Mouse (Mus musculus) limb, embryonic 14.5 days (tissue): ENCODE data around the gene Kcnh5. TPM values are rescaled to one million over a fixed set of nuclear protein-coding genes. Genes with fewer than 3 reads are reported as not detected.
A peak's percentile ranks its signal among the peaks of the same experiment; 100 is the strongest.

Experiments
- ATAC-seq: fragments of 200-750 bp; cut with Nextera tagmentation; 2 replicates; pipeline ENCODE4 v1.8.0; 2017; ENCODE audit warnings: low read depth, moderate number of reproducible peaks, moderate TSS enrichment; ENCODE audit not compliant: low FRiP score
- DNase-seq: peaks from one replicate; pipeline ENCODE4 v3.0.0-alpha.2; 2015; ENCODE audit warnings: low spot score
- H3K27ac ChIP-seq: fragments of 300-500 bp; sonication (generic); replicated peaks from 2 replicates; pipeline ENCODE4 v1.5.1; 2014; ENCODE audit warnings: low read depth, mild to moderate bottlenecking, low read length, moderate library complexity, mixed read lengths
- H3K27me3 ChIP-seq: fragments of 300-500 bp; sonication (generic); 2 replicates; pipeline ENCODE4 v1.6.1; 2014; ENCODE audit warnings: low read length, mixed read lengths; ENCODE audit not compliant: control insufficient read depth, insufficient read depth
- H3K36me3 ChIP-seq: fragments of 300-500 bp; sonication (generic); 2 replicates; pipeline ENCODE4 v1.6.1; 2014; ENCODE audit warnings: mild to moderate bottlenecking, low read length, moderate library complexity, mixed read lengths; ENCODE audit not compliant: control insufficient read depth, insufficient read depth
- H3K4me1 ChIP-seq: fragments of 300-500 bp; sonication (generic); 2 replicates; pipeline ENCODE4 v1.6.1; 2014; ENCODE audit warnings: antibody characterized with exemption, low read length, mixed read lengths; ENCODE audit not compliant: control insufficient read depth, insufficient read depth
- H3K4me2 ChIP-seq: fragments of 300-500 bp; sonication (generic); replicated peaks from 2 replicates; pipeline ENCODE4 v1.6.1; 2014; ENCODE audit warnings: low read depth, mild to moderate bottlenecking, low read length, moderate library complexity; ENCODE audit not compliant: severe bottlenecking
- H3K4me3 ChIP-seq: fragments of 300-500 bp; sonication (generic); replicated peaks from 2 replicates; pipeline ENCODE4 v1.5.1; 2014; ENCODE audit warnings: low read length
- H3K9ac ChIP-seq: fragments of 300-500 bp; sonication (generic); 2 replicates; pipeline ENCODE4 v1.6.1; 2014; ENCODE audit warnings: mild to moderate bottlenecking, low read depth, low read length, moderate library complexity; ENCODE audit not compliant: severe bottlenecking
- H3K9me3 ChIP-seq: fragments of 300-500 bp; sonication (generic); 2 replicates; pipeline ENCODE4 v1.6.1; 2016; ENCODE audit warnings: low read length; ENCODE audit not compliant: control insufficient read depth
- POLR2A ChIP-seq: fragments of 200-500 bp; IDR thresholded peaks from 2 replicates; pipeline ENCODE4 v1.8.0; 2012; ENCODE audit warnings: inconsistent platforms, mild to moderate bottlenecking, moderate library complexity, borderline replicate concordance; ENCODE audit not compliant: insufficient read depth, insufficient read length; ENCODE audit errors: extremely low read depth
- WGBS: fragments of 180-500 bp; shearing (Covaris S2); extraction: QIAGEN DNeasy Blood & Tissue Kit; methylation state at CpG from one replicate; pipeline ENCODE4 v1.1.7; 2014; 5-methylcytosine and 5-hydroxymethylcytosine counted together
- polyA plus RNA-seq, 2 experiments: library from polyadenylated mRNA; depleted of rRNA in 1 of 2; stranded (reverse) in 1 of 2; unstranded in 1 of 2; fragments of >200 nt; fragmentation: Nextera tagmentation in 1 of 2; extraction: Ambion mirVana in 1 of 2; gene quantifications; 2 replicates each; pipeline versions ENCODE4 v1.2.1 to v1.2.3; 2012 to 2014

Kcnh5 gene
- polyA plus RNA-seq, 2 experiments, result 0.28 to 0.43 TPM

DNA sequence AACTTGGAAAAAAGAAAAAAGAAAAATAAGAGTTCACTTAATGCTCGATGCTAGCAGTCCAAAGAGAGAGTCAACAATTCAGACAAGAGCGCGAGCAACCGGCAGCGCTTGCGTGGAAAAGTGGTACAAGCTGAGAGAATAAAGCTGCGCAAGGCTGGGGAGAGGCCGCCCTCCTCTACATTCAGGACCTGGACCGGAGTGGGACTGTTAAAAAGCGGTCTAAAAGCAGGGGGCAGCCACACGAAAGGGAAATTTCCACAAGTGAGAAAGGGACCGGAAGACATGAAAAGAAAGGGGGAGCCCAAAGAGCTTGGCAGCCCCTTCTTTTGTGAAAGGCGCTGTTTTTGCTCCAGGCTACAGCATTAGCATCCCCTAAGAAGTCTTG, 506 bp upstream of the Kcnh5 start:
- Histone ChIP-seq H3K9ac (no peak overlapping the region), H3K36me3 (no peaks in the 10 kb centered on the region), H3K27me3 (peaks cover 45% of the 10 kb centered on the region), H3K4me2 (peak overlapping the region; percentile 60), H3K9me3 (no peaks in the 10 kb centered on the region), H3K4me1 (peaks cover 5% of the 10 kb centered on the region; the same call in 1 of the 2 replicates), H3K27ac (no peak overlapping the region), H3K4me3 (peak overlapping the region; percentile 35)
- ATAC-seq, result no peak
- TF ChIP-seq POLR2A, result no peak
- WGBS, result 3% methylated on average over 13 of the region's 13 CpGs
- no peak for DNase-seq

DNA sequence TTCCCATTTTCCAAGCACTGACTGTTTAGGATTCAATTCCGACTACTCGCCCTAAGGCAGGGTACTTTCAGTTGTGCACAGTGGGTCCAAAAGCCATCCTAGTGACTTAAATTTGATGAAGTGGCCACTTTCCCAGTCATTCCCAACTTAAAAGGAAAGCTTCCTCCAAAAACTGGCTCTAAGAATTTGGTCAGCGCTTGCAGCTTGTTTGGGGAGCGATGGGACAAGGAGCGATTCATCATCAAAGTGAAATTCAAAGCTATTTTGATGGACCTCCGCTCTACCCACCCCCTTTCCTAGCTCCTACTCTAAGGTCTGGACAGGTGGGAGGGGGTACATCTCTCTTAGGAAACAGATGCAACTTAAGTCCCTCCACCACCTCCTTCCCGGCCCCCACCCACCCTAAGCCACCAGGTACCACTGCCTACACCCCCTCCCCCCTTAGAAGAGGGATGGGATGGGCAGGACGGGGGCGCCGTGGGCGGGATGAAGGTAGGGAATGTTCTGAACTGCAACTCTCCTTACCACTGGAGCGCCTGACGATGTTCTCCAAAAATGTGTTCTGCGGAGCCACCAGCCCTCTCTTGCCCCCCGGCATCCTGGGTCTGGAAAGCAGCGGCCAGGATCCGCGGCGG, 1.1 kb downstream of the Kcnh5 start:
- ATAC-seq (no peak), DNase-seq (no peak)
- Histone ChIP-seq H3K36me3 (no peaks in the 10 kb centered on the region), H3K27ac (no peak overlapping the region), H3K27me3 (peaks cover 45% of the 10 kb centered on the region), H3K4me2 (peak overlapping the region; percentile 60), H3K9ac (0 out of 2 replicates have a peak overlapping the region, but pooled peaks have one; percentile 38), H3K4me3 (peak overlapping the region; percentile 35), H3K4me1 (peaks cover 5% of the 10 kb centered on the region; the same call in 1 of the 2 replicates), H3K9me3 (no peaks in the 10 kb centered on the region)
- no peak for TF ChIP-seq POLR2A
- WGBS, result 2% methylated on average over 19 of the region's 19 CpGs

DNA sequence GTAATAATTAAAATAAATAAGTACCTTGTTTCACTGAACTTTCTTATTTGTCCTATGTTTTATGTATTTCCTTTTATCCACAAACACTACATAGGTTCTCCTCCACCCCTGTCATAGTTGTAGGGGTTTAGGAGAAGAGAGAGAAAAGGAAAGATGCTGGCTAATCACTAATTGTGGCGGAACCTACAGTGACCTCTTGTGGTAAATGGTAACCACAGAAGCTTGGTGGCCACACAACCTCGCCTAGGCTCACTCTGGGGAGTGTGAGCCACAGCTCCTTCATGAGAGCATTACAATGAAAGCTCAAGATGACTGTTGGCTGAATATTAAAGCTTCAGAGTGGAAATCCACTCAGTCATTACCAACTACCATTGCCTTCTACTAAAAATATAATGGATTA, 6.2 kb downstream of the Kcnh5 start:
- Histone ChIP-seq H3K36me3 (no peaks in the 10 kb centered on the region), H3K4me3 (no peak overlapping the region), H3K9ac (no peak overlapping the region), H3K27ac (no peak overlapping the region), H3K9me3 (peaks cover 6% of the 10 kb centered on the region; the same call in 1 of the 2 replicates), H3K27me3 (peaks cover 13% of the 10 kb centered on the region), H3K4me1 (no peaks in the 10 kb centered on the region), H3K4me2 (no peak overlapping the region)
- no peak for ATAC-seq
- 31% methylated on average over 2 of the region's 2 CpGs for WGBS
- DNase-seq, result peak; percentile 20
- TF ChIP-seq POLR2A, result no peak

DNA sequence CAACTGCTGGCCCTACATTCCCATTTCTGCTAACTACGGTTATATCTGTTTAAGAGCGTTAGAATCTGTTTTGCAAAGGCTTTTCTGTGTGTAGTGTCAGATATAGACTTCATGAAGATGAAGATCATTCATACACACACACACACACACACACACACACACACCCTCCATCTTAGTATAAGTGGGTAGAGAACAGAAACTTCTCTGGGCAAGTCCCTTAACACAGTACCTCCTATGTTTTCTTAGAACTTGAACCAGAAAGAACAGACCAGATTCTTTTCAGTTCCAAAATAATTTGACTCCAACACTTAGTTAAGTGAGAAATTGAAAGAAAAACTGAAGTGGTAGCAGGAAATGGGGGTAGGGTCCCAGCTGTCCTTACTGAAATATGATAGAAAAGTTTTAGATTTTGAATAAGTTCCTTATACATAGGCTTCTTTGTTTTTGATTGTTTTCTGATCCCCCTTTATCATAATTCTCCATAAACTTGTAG, 24.0 kb downstream of the Kcnh5 start:
- no peak overlapping the region for H3K27ac ChIP-seq
- no peak overlapping the region for H3K4me3 ChIP-seq
- no peak overlapping the region for H3K4me2 ChIP-seq
- no peak for ATAC-seq
- WGBS, result 93% methylated on average over 2 of the region's 2 CpGs
- H3K36me3 ChIP-seq, result no peaks in the 10 kb centered on the region
- no peak for DNase-seq
- no peaks in the 10 kb centered on the region for H3K27me3 ChIP-seq
- no peak for TF ChIP-seq POLR2A
- H3K9ac ChIP-seq, result no peak overlapping the region
- no peaks in the 10 kb centered on the region for H3K4me1 ChIP-seq
- H3K9me3 ChIP-seq, result no peaks in the 10 kb centered on the region

DNA sequence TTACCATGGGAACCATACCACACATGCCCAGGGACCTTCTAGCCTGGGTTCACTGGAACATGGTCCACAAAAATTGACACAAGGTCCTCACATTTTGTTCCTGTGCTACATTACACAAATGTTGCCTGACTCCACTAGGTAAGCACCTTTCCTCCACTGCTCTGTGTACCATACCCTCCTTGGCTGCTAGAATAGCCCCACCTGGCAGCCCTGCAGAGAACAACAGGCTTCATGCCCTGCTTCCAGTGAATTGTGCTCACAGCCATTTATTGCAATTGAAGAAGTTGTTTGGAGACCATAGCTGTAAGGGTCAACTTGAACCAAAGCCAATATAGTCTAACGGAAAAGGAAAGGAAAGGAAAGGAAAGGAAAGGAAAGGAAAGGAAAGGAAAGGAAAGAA, 37.3 kb downstream of the Kcnh5 start:
- no peaks in the 10 kb centered on the region for H3K36me3 ChIP-seq
- 96% methylated on average over 1 of the region's 1 CpGs for WGBS

DNA sequence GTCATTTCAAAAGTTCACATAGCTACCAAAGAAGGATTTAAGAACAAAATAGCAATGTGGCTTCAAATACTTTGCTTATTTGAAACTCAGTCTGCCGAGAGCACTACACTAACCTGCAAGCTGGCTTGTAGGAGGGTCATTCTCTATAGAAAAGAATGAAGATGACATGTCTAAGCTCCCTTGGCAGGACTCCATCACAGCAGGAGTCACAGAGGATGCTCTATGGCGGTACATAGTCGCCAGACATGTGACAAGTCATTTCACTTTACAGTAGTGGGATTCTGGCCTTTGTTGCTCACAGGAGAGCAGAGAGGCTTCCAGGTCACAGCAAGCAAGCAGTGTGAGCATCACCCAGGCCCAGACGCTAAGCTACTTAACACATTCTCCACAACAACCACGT, 85.2 kb downstream of the Kcnh5 start:
- DNase-seq (no peak), ATAC-seq (no peak)
- 79% methylated on average over 5 of the region's 5 CpGs for WGBS
- Histone ChIP-seq H3K27ac (no peak overlapping the region), H3K4me1 (no peaks in the 10 kb centered on the region), H3K27me3 (no peaks in the 10 kb centered on the region), H3K9me3 (no peaks in the 10 kb centered on the region), H3K4me3 (no peak overlapping the region), H3K9ac (no peak overlapping the region), H3K4me2 (no peak overlapping the region), H3K36me3 (no peaks in the 10 kb centered on the region)
- no peak for TF ChIP-seq POLR2A

More for the DNA sequence above, 37.3 kb downstream of the Kcnh5 start:
- Histone ChIP-seq H3K27ac (no peak overlapping the region), H3K9me3 (no peaks in the 10 kb centered on the region), H3K27me3 (no peaks in the 10 kb centered on the region), H3K9ac (no peak overlapping the region), H3K4me1 (no peaks in the 10 kb centered on the region), H3K4me2 (no peak overlapping the region), H3K4me3 (no peak overlapping the region)
- ATAC-seq (no peak), DNase-seq (no peak)
- no peak for TF ChIP-seq POLR2A
